Comparison of ENCODE assay signal across 9 mouse cellular contexts in genomic region chr11:95586184-95586583, GRCm38 (mm10). TPM values are rescaled to one million over a fixed set of nuclear protein-coding genes. Genes with fewer than 3 reads are reported as not detected.
DNase-seq lines count a peak whose midpoint lies in the region; ATAC-seq and TF ChIP-seq lines count a peak whose summit lies in the region.
"Had no signal": no experiment of that assay in that cellular context is flagged by ENCODE, and none has a peak within 500 bp of the region (broad histone marks: within the 10 kb centered on the region; RNA-seq: fewer than 3 reads in every experiment).

No protein-coding gene starts in this region.

- H3K4me2 ChIP-seq in lung, embryonic 16.5 days (ENCODE audit: low read depth, low read length) = peak overlapping the region; percentile 83

- no peaks in the 10 kb centered on the region for H3K9me3 ChIP-seq in ES-E14 (ENCODE audit: control insufficient read depth, insufficient read depth, low read depth, low read length)
- no peaks in the 10 kb centered on the region for H3K9me3 ChIP-seq in hindbrain, embryonic 10.5 days
- H3K9me3 ChIP-seq in lung, embryonic 16.5 days (ENCODE audit: control insufficient read depth, low read length) = no peaks in the 10 kb centered on the region

- peak; percentile 45 for ATAC-seq in lung, embryonic 16.5 days (ENCODE audit: low read depth)

- in situ Hi-C loops in ES-E14 (cut with MboI; ENCODE audit: low sequenced_read_pairs in 2 of 2, unreplicated experiment in 2 of 2) = no loop called here

- 0% methylated on average over 25 of the region's 25 CpGs for whole genome bisulfite sequencing in hindbrain, embryonic 10.5 days
- 0% methylated on average over 25 of the region's 25 CpGs for WGBS in lung, embryonic 16.5 days

- H3K36me3 ChIP-seq in ES-E14 (ENCODE audit: control insufficient read depth, insufficient read depth, low read length, poor library complexity, severe bottlenecking) = no peaks in the 10 kb centered on the region
- H3K36me3 ChIP-seq in hindbrain, embryonic 10.5 days = no peaks in the 10 kb centered on the region
- H3K36me3 ChIP-seq in lung, embryonic 16.5 days (ENCODE audit: control insufficient read depth, insufficient read depth, low read length) = no peaks in the 10 kb centered on the region

- peak; percentile 91 for DNase-seq in ES-E14 (ENCODE audit: low read depth, low spot score)
- peak; percentile 63 for DNase-seq in cerebellum, adult 9-10 months
- peak; percentile 13 to 84 for DNase-seq in frontal cortex, adult 2 months (ENCODE audit: extremely low spot score in 1 of 2, low spot score in 1 of 2)
- DNase-seq in hindbrain, embryonic 10.5 days (ENCODE audit: low spot score) = peak; percentile 95
- DNase-seq in layer of hippocampus, adult 9-10 months (ENCODE audit: low spot score) = peak; percentile 51
- peak; percentile 89 for DNase-seq in ovary, postnatal 14 days (ENCODE audit: low spot score)
- peak; percentile 53 to 83 for DNase-seq in thymus, postnatal 10 days (ENCODE audit: low spot score in 2 of 2)

- H3K4me3 ChIP-seq in ES-E14 (ENCODE audit: insufficient read depth in 1 of 2, low read depth in 1 of 2, low read length in 2 of 2, poor library complexity in 1 of 2, severe bottlenecking in 1 of 2) = peak overlapping the region; percentile 59 to 80
- H3K4me3 ChIP-seq in hindbrain, embryonic 10.5 days = peak overlapping the region; percentile 59
- peak overlapping the region; percentile 46 for H3K4me3 ChIP-seq in lung, embryonic 16.5 days (ENCODE audit: low read length)
- H3K4me3 ChIP-seq: erythroblast, embryonic 14.5 days had no signal

- no peak overlapping the region for H3K27ac ChIP-seq in ES-E14 (ENCODE audit: insufficient read depth, low read depth, low read length, poor library complexity, severe bottlenecking)
- H3K27ac ChIP-seq in hindbrain, embryonic 10.5 days = peak overlapping the region; percentile 87
- H3K27ac ChIP-seq in lung, embryonic 16.5 days (ENCODE audit: low read length) = no peak overlapping the region

- peaks cover 100% of the 10 kb centered on the region for H3K27me3 ChIP-seq in hindbrain, embryonic 10.5 days (ENCODE audit: insufficient read depth, poor library complexity, severe bottlenecking)
- peaks cover 73% of the 10 kb centered on the region for H3K27me3 ChIP-seq in lung, embryonic 16.5 days (ENCODE audit: control insufficient read depth, insufficient read depth, low read depth, low read length)

- H3K4me1 ChIP-seq in ES-E14 (ENCODE audit: control insufficient read depth in 2 of 2, insufficient read depth in 2 of 2, low read length in 2 of 2, poor library complexity in 1 of 2) = peaks cover 10 to 16% of the 10 kb centered on the region in 2 experiments; a peak in 3 of 4 replicates
- H3K4me1 ChIP-seq in hindbrain, embryonic 10.5 days (replicated peaks) = peaks cover 64% of the 10 kb centered on the region
- H3K4me1 ChIP-seq in lung, embryonic 16.5 days (replicated peaks; ENCODE audit: control insufficient read depth, insufficient read depth, low read length) = peaks cover 27% of the 10 kb centered on the region

- H3K9ac ChIP-seq in ES-E14 (ENCODE audit: insufficient read depth, low read depth, low read length, poor library complexity, severe bottlenecking) = peak overlapping the region; percentile 49; the same call in 1 of the 2 replicates
- H3K9ac ChIP-seq in lung, embryonic 16.5 days (ENCODE audit: low read length) = 0 out of 2 replicates have a peak overlapping the region, but pooled peaks have one; percentile 25

TF ChIP-seq in ES-E14, 5 proteins besides CTCF, POLR2A, EP300 and RAD21:
- TF ChIP-seq HCFC1 (IDR thresholded peaks at IDR 0.05; ENCODE audit: borderline replicate concordance, insufficient read depth, low read length) (no peak), ZC3H11A (IDR thresholded peaks at IDR 0.05; ENCODE audit: borderline replicate concordance, low read depth, low read length) (peak; percentile 54; the same call in 1 of the 2 replicates)

RNA-seq across cellular contexts. Expression of gene Ngfr, which starts 1.4 kb away (rescaled TPM):
- total RNA-seq in ES-E14 (2012; rRNA removed) = 19.9 and 26.1 TPM in 2 replicates
- polyA plus RNA-seq in frontal cortex, adult 2 months (2012; rRNA removed) = 2.0 and 2.2 TPM in 2 replicates
- polyA plus RNA-seq in hindbrain, embryonic 10.5 days (2016; fragmentation: Nextera tagmentation; extraction: Ambion mirVana) = 28.7 and 51.6 TPM in 2 replicates
- polyA plus RNA-seq in lung, embryonic 16.5 days (2015; fragmentation: Nextera tagmentation; extraction: Ambion mirVana) = 4.3 and 4.6 TPM in 2 replicates
